Comparison of ENCODE assay signal across 28 mouse cellular contexts in genomic region chr9:30613003-30613552, GRCm38 (mm10).
DNase-seq lines count a peak whose midpoint lies in the region; ATAC-seq and TF ChIP-seq lines count a peak whose summit lies in the region.
"Had no signal": no experiment of that assay in that cellular context is flagged by ENCODE, and none has a peak within 500 bp of the region (broad histone marks: within the 10 kb centered on the region; RNA-seq: fewer than 3 reads in every experiment).

No protein-coding gene starts in this region.

- DNase-seq in kidney, adult 2 months = peak; percentile 31
- no peak for DNase-seq in kidney, postnatal 4 days
- peak; percentile 16 for DNase-seq in liver, adult 2 months (ENCODE audit: extremely low read depth, low read depth, low spot score)
- DNase-seq in liver, postnatal 0 days = no peak
- DNase-seq in lung, postnatal 10 days = peak; percentile 47
- no peak for DNase-seq in lung, adult 18-20 months
- no peak for DNase-seq in right cerebral cortex, postnatal 36 days (ENCODE audit: low spot score in 2 of 2)
- DNase-seq: adrenal gland, adult 8-10 months; cerebellum, adult 11 months; cerebellum, adult 9-10 months; embryo, embryonic 11 days; gastrocnemius, postnatal 14 days; right cerebral cortex, adult 18-20 months; right cerebral cortex, postnatal 4 days; thymus, adult 18-20 months; thymus, postnatal 25 days had no signal

- peak overlapping the region; percentile 59 for H3K27ac ChIP-seq in kidney, adult 2 months (ENCODE audit: insufficient read depth, low read depth, low read length)
- no peak overlapping the region for H3K27ac ChIP-seq in liver, adult 2 months (replicated peaks; ENCODE audit: insufficient read depth, low read depth, low read length)
- H3K27ac ChIP-seq in liver, postnatal 0 days (ENCODE audit: low read depth) = no peak overlapping the region
- H3K27ac ChIP-seq: embryonic facial prominence, embryonic 12.5 days; hindbrain, embryonic 10.5 days; hindbrain, embryonic 15.5 days; limb, embryonic 10.5 days; limb, embryonic 15.5 days; liver, embryonic 14.5 days; neural tube, embryonic 12.5 days; stomach, postnatal 0 days had no signal

- no peaks in the 10 kb centered on the region for H3K27me3 ChIP-seq in kidney, adult 2 months (replicated peaks; ENCODE audit: control insufficient read depth, insufficient read depth, low read length)
- H3K27me3 ChIP-seq in liver, adult 2 months (ENCODE audit: control insufficient read depth, insufficient read depth, low read length) = no peaks in the 10 kb centered on the region
- H3K27me3 ChIP-seq in liver, postnatal 0 days (ENCODE audit: insufficient read depth, low read length) = no peaks in the 10 kb centered on the region
- H3K27me3 ChIP-seq: embryonic facial prominence, embryonic 12.5 days; hindbrain, embryonic 15.5 days; limb, embryonic 15.5 days; neural tube, embryonic 12.5 days had no signal

- TF ChIP-seq POLR2A in kidney, adult 2 months (IDR thresholded peaks at IDR 0.05; ENCODE audit: low read depth, low read length) = no peak
- no peak for TF ChIP-seq POLR2A in liver, adult 2 months (IDR thresholded peaks at IDR 0.05; ENCODE audit: extremely low read depth, insufficient read depth, low read length)

- no peak for TF ChIP-seq EP300 in liver, postnatal 0 days (IDR thresholded peaks at IDR 0.05; ENCODE audit: low read depth)

- H3K36me3 ChIP-seq in kidney, adult 2 months (ENCODE audit: control insufficient read depth, insufficient read depth, low read length) = no peaks in the 10 kb centered on the region
- no peaks in the 10 kb centered on the region for H3K36me3 ChIP-seq in liver, adult 2 months (ENCODE audit: control insufficient read depth, insufficient read depth, low read length)
- H3K36me3 ChIP-seq in liver, postnatal 0 days (replicated peaks; ENCODE audit: insufficient read depth, low read length) = no peaks in the 10 kb centered on the region
- H3K36me3 ChIP-seq: embryonic facial prominence, embryonic 12.5 days; G1E; hindbrain, embryonic 10.5 days; hindbrain, embryonic 15.5 days; limb, embryonic 10.5 days; limb, embryonic 15.5 days; neural tube, embryonic 12.5 days had no signal

- ATAC-seq in liver, postnatal 0 days = no peak
- ATAC-seq: inflammation-experienced regulatory T-cells, adult 6 months had no signal

- no peak overlapping the region for H3K4me3 ChIP-seq in kidney, adult 2 months (ENCODE audit: insufficient read depth, low read depth, low read length)
- no peak overlapping the region for H3K4me3 ChIP-seq in liver, adult 2 months (ENCODE audit: insufficient read depth, low read depth, low read length)
- H3K4me3 ChIP-seq in liver, postnatal 0 days (ENCODE audit: low read depth, low read length) = no peak overlapping the region
- H3K4me3 ChIP-seq: embryonic facial prominence, embryonic 12.5 days; hindbrain, embryonic 10.5 days; hindbrain, embryonic 15.5 days; limb, embryonic 10.5 days; limb, embryonic 15.5 days; myocyte; neural tube, embryonic 12.5 days had no signal

- H3K9ac ChIP-seq in liver, adult 2 months (ENCODE audit: low read depth, low read length) = no peak overlapping the region
- no peak overlapping the region for H3K9ac ChIP-seq in liver, postnatal 0 days (replicated peaks)
- H3K9ac ChIP-seq: embryonic facial prominence, embryonic 12.5 days; hindbrain, embryonic 15.5 days; limb, embryonic 15.5 days; liver, embryonic 14.5 days; neural tube, embryonic 12.5 days had no signal

- H3K79me2 ChIP-seq in liver, adult 2 months (ENCODE audit: control insufficient read depth, insufficient read depth, low read length) = no peaks in the 10 kb centered on the region

- TF ChIP-seq CTCF in kidney, adult 2 months (conservative IDR thresholded peaks at IDR 0.05; ENCODE audit: insufficient read depth, insufficient read length, low read depth, low read length) = no peak
- no peak for TF ChIP-seq CTCF in liver, adult 2 months (IDR thresholded peaks at IDR 0.05; ENCODE audit: low read depth, low read length)
- TF ChIP-seq CTCF in liver, postnatal 0 days (IDR thresholded peaks at IDR 0.05; ENCODE audit: low read depth) = no peak

- WGBS in kidney, adult 2 months = 66% methylated on average over 5 of the region's 5 CpGs
- 82% methylated on average over 5 of the region's 5 CpGs for WGBS in liver, adult 2 months
- 74% methylated on average over 5 of the region's 5 CpGs for WGBS in liver, postnatal 0 days (ENCODE audit: insufficient replicate concordance)

- no peaks in the 10 kb centered on the region for H3K4me1 ChIP-seq in kidney, adult 2 months (ENCODE audit: control insufficient read depth, insufficient read depth, low read length)
- H3K4me1 ChIP-seq in liver, adult 2 months (ENCODE audit: control insufficient read depth, insufficient read depth, low read length) = no peaks in the 10 kb centered on the region
- no peaks in the 10 kb centered on the region for H3K4me1 ChIP-seq in liver, postnatal 0 days (ENCODE audit: insufficient read depth)
- H3K4me1 ChIP-seq: hindbrain, embryonic 10.5 days; limb, embryonic 10.5 days; neural tube, embryonic 12.5 days had no signal

- no peak overlapping the region for H3K4me2 ChIP-seq in liver, postnatal 0 days (ENCODE audit: low read depth, low read length)
- H3K4me2 ChIP-seq: embryonic facial prominence, embryonic 12.5 days; limb, embryonic 15.5 days; midbrain, embryonic 11.5 days; neural tube, embryonic 12.5 days had no signal

- H3K9me3 ChIP-seq in liver, postnatal 0 days (ENCODE audit: low read length) = no peaks in the 10 kb centered on the region
- H3K9me3 ChIP-seq: embryonic facial prominence, embryonic 12.5 days; G1E; hindbrain, embryonic 10.5 days; hindbrain, embryonic 15.5 days; limb, embryonic 10.5 days; limb, embryonic 15.5 days; neural tube, embryonic 12.5 days had no signal

Comparison
In these comparisons a context has a peak if more than half of its experiments do, and no peak if none do; other contexts are left out.
1. DNase-seq: peak in kidney, adult 2 months (single experiment), liver, adult 2 months (single experiment) and lung, postnatal 10 days (single experiment); none in kidney, postnatal 4 days (0 of 2), liver, postnatal 0 days (single experiment), lung, adult 18-20 months (0 of 2) and right cerebral cortex, postnatal 36 days (0 of 2).